Mouse (Mus musculus) 416B (cell line): Measurements from ENCODE around the gene Rasgrp3.
A peak's percentile ranks its signal among the peaks of the same experiment; 100 is the strongest.
"Not testable (repeated sequence)": the region's sequence is repeated elsewhere in the genome, so short reads cannot be mapped to it uniquely, and the experiment has no call there.

Source experiments
- DNase-seq: peaks from one replicate; pipeline ENCODE4 v3.0.0; 2011; ENCODE audit warnings: low read depth

The Rasgrp3 gene

GRCm38 (mm10) chr17:75461771-75462170 is 26.1 kb downstream of the Rasgrp3 start:
- DNase-seq, result peak; percentile 82

GRCm38 (mm10) chr17:75463223-75463622 is 27.5 kb downstream of the Rasgrp3 start:
- DNase-seq, result not testable (repeated sequence)

GRCm38 (mm10) chr17:75463645-75464044 is 27.9 kb downstream of the Rasgrp3 start:
- DNase-seq, result peak; percentile 3

- no peak for DNase-seq
Measured at GRCm38 (mm10) chr17:75464331-75464982, 28.8 kb downstream of the Rasgrp3 start.

- DNase-seq, result peak; percentile 86
Measured at GRCm38 (mm10) chr17:75464983-75465634, 29.4 kb downstream of the Rasgrp3 start.

- no peak for DNase-seq
Measured at GRCm38 (mm10) chr17:75465635-75465997, 29.9 kb downstream of the Rasgrp3 start.

- DNase-seq, result no peak
Measured at GRCm38 (mm10) chr17:75466948-75467347, 31.3 kb downstream of the Rasgrp3 start.

GRCm38 (mm10) chr17:75467526-75467925 is 31.8 kb downstream of the Rasgrp3 start:
- no peak for DNase-seq

GRCm38 (mm10) chr17:75468479-75469114 is 32.9 kb downstream of the Rasgrp3 start:
- no peak for DNase-seq

- DNase-seq, result no peak
Measured at GRCm38 (mm10) chr17:75470325-75470724, 34.6 kb downstream of the Rasgrp3 start.

GRCm38 (mm10) chr17:75470885-75471610 is 35.4 kb downstream of the Rasgrp3 start:
- no peak for DNase-seq

- DNase-seq, result no peak
Measured at GRCm38 (mm10) chr17:75471644-75472253, 36.1 kb downstream of the Rasgrp3 start.

- no peak for DNase-seq
Measured at GRCm38 (mm10) chr17:75472379-75472778, 36.7 kb downstream of the Rasgrp3 start.

- DNase-seq, result no peak
Measured at GRCm38 (mm10) chr17:75475985-75476384, 40.3 kb downstream of the Rasgrp3 start.

GRCm38 (mm10) chr17:75476736-75477416 is 41.2 kb downstream of the Rasgrp3 start:
- DNase-seq, result no peak

- DNase-seq, result no peak
Measured at GRCm38 (mm10) chr17:75477655-75478054, 42.0 kb downstream of the Rasgrp3 start.

- DNase-seq, result no peak
Measured at GRCm38 (mm10) chr17:75478836-75479235, 43.1 kb downstream of the Rasgrp3 start.

- DNase-seq, result no peak
Measured at GRCm38 (mm10) chr17:75479663-75480062, 44.0 kb downstream of the Rasgrp3 start.

- no peak for DNase-seq
Measured at GRCm38 (mm10) chr17:75480379-75480778, 44.7 kb downstream of the Rasgrp3 start.

- no peak for DNase-seq
Measured at GRCm38 (mm10) chr17:75486205-75486604, 50.5 kb downstream of the Rasgrp3 start.

GRCm38 (mm10) chr17:75495213-75495612 is 59.5 kb downstream of the Rasgrp3 start:
- DNase-seq, result no peak

- DNase-seq, result peak; percentile 2
Measured at GRCm38 (mm10) chr17:75498241-75498651, 62.5 kb downstream of the Rasgrp3 start.
